Mouse (Mus musculus) induced T-regulatory cell, adult 2 months (primary cell): ENCODE measurements around the gene Zfand6.
A peak's percentile ranks its signal among the peaks of the same experiment; 100 is the strongest.

Experiments
- DNase-seq: peaks from one replicate; pipeline ENCODE4 v3.0.0-alpha.2; 2012; ENCODE audit warnings: low read depth

The Zfand6 gene

GRCm38 (mm10) chr7:84689251-84690100, at the start of gene Zfand6:
TSS of gene Zfand6 (minus strand) at chr7:84689959.
- DNase-seq = peak; percentile 97

- no peak for DNase-seq
Measured at GRCm38 (mm10) chr7:84736803-84737202, 47.0 kb upstream of the Zfand6 start.

- DNase-seq = no peak
Measured at GRCm38 (mm10) chr7:84733038-84733437, 43.3 kb upstream of the Zfand6 start.

- no peak for DNase-seq
Measured at GRCm38 (mm10) chr7:84732052-84732451, 42.3 kb upstream of the Zfand6 start.

- no peak for DNase-seq
Measured at GRCm38 (mm10) chr7:84731076-84731475, 41.3 kb upstream of the Zfand6 start.

- DNase-seq = no peak
Measured at GRCm38 (mm10) chr7:84722804-84723459, 33.2 kb upstream of the Zfand6 start.

- peak; percentile 9 for DNase-seq
Measured at GRCm38 (mm10) chr7:84710287-84710958, 20.7 kb upstream of the Zfand6 start.

- no peak for DNase-seq
Measured at GRCm38 (mm10) chr7:84706877-84707276, 17.1 kb upstream of the Zfand6 start.

GRCm38 (mm10) chr7:84690101-84690509, 346 bp upstream of the Zfand6 start:
- DNase-seq = no peak

- DNase-seq = no peak
Measured at GRCm38 (mm10) chr7:84687653-84688580, 1.8 kb downstream of the Zfand6 start.

- no peak for DNase-seq
Measured at GRCm38 (mm10) chr7:84686380-84686779, 3.4 kb downstream of the Zfand6 start.

- DNase-seq = peak; percentile 38
Measured at GRCm38 (mm10) chr7:84684675-84685074, 5.1 kb downstream of the Zfand6 start.

GRCm38 (mm10) chr7:84681558-84681957, 8.2 kb downstream of the Zfand6 start:
- peak; percentile 64 for DNase-seq

GRCm38 (mm10) chr7:84680931-84681330, 8.8 kb downstream of the Zfand6 start:
- DNase-seq = no peak

GRCm38 (mm10) chr7:84680092-84680491, 9.7 kb downstream of the Zfand6 start:
- no peak for DNase-seq

GRCm38 (mm10) chr7:84679264-84679663, 10.5 kb downstream of the Zfand6 start:
- DNase-seq = peak; percentile 86

GRCm38 (mm10) chr7:84673103-84673502, 16.7 kb downstream of the Zfand6 start:
- no peak for DNase-seq

- DNase-seq = no peak
Measured at GRCm38 (mm10) chr7:84669554-84670152, 20.1 kb downstream of the Zfand6 start.

- no peak for DNase-seq
Measured at GRCm38 (mm10) chr7:84667946-84668345, 21.8 kb downstream of the Zfand6 start.

GRCm38 (mm10) chr7:84652740-84653139, 37.0 kb downstream of the Zfand6 start:
- no peak for DNase-seq

GRCm38 (mm10) chr7:84651987-84652321, 37.8 kb downstream of the Zfand6 start:
- no peak for DNase-seq
